Mouse (Mus musculus) liver, adult 2 months (tissue): ENCODE measurements around the gene Tacc3.

Source experiments
- CTCF ChIP-seq: fragments of 200-500 bp; IDR thresholded peaks from 2 replicates; pipeline ENCODE4 v1.5.1; 2011; ENCODE audit warnings: low read depth, low read length, control low read depth
- POLR2A ChIP-seq: fragments of 200-500 bp; IDR thresholded peaks from 2 replicates; pipeline ENCODE4 v1.6.1; 2011; ENCODE audit warnings: low read length, control low read depth; ENCODE audit not compliant: insufficient read depth; ENCODE audit errors: extremely low read depth

DNA sequence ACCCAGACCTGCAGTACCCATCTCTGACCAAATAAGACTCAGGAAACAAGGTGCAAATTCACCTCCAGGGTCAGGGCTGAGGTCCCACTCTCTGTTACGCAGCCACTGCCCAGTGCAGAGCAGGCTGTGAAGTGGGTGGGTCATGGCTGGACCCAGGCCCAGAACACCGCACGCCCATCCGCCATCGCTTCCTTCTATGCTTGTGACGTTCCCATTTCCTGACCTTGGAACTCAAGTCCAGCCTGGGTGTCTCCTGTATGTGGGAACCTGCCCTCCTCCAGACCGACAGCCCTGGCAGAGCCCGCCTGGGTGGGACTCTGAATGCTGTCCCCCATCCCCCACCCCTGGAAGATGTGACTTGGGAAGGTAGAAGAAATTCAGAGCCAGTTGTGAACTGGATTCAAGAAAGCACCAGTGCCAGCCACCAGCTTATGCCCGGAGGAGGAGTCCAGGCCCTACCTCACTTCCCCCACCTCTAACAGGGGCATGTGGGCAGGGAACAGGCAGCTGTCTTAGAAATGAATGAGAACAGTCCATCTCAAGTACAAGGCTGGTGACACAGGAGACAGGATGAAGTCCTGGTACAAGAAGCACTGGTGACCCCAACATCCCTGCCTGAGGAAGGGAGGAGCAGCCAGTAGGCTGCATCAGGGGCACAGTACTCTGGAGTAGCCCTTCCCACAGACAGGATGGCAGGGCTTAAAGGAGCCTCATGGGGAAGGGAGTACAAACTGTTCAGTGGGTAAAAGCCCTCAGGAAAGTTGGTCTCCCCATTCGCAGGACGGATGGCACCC is 32.1 kb downstream of the Tacc3 start:
- TF ChIP-seq CTCF (no peak), POLR2A (no peak)
